Mouse (Mus musculus): ENCODE data around the gene Foxc2.

GRCm38 (mm10) chr8:121136856-121137255, 20.9 kb downstream of the Foxc2 start:
- TF ChIP-seq CTCF (IDR thresholded peaks at IDR 0.05; ENCODE audit: borderline replicate concordance, control insufficient read depth, extremely low read depth, insufficient read depth, low read length, poor library complexity) (no peak), POLR2A (IDR thresholded peaks at IDR 0.05; ENCODE audit: control insufficient read depth, extremely low read depth, insufficient read depth, low read length, poor library complexity) (no peak)
